Mouse (Mus musculus): Measurements from ENCODE around the gene Mn1.

Mn1 gene

GRCm38 (mm10) chr5:111491485-111491884 lies 74.3 kb downstream of the Mn1 start:
- no peak for DNase-seq

DNA sequence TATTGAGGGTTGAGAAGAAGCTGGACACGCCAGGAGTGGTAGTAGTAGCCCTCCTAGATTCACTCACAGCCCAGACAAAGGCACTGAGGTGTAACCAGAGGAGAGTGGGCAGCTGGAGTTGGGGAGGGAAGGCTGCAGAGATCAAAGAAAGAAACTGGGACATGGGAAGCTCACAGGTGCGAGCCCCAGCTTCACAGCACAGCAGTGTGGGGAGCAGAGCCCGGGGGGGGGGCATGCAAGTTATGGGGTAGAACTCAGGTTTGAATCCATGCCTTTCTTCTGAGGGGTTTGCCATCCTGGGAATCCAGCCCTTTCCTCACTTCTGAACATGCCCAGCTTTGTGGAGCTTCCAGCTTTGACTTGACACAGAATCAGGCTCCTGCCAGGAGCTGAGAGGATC lies 82.9 kb downstream of the Mn1 start:
- no peak for DNase-seq

- DNase-seq = no peak
Observed at GRCm38 (mm10) chr5:111501691-111502441, 84.7 kb downstream of the Mn1 start.

GRCm38 (mm10) chr5:111505241-111505640 lies 88.1 kb downstream of the Mn1 start:
- DNase-seq = no peak

DNA sequence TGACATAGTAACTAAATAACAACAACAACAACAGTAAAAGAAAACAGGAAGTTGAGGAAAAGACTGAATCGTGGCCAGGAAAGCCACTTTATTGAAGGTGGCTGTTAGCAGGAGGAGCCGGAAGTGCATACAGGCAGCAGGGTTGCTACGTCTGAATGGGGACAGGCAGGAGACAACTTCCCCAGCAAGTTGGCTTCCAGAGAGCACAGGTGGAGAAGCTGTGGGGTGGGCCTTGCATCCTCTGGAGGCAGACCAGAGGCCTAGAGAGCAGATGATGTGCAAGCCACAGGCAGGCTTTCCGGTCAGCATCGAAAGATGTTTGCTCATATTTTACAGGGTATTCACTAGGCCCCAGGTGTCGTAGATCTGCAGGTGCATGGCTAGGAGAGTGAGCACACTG lies 88.7 kb downstream of the Mn1 start:
- no peak for DNase-seq

- peak; percentile 82 for DNase-seq
Observed at GRCm38 (mm10) chr5:111506410-111506809, 89.2 kb downstream of the Mn1 start.

Data from kidney, postnatal 10 days (tissue).